Mouse (Mus musculus) cerebellum, adult 2 months (tissue): ENCODE data around the gene Tbc1d10c. TPM values are rescaled to one million over a fixed set of nuclear protein-coding genes. Genes with fewer than 3 reads are reported as not detected.

Experiments
- DNase-seq, 2 experiments: peaks; one replicate each; pipeline ENCODE4 v3.0.0; 2021
- H3K27ac ChIP-seq: fragments of 200-500 bp; 2 replicates; pipeline ENCODE4 v1.5.1; 2012; ENCODE audit warnings: low read length, control low read depth, inconsistent platforms; ENCODE audit not compliant: insufficient read depth
- H3K27me3 ChIP-seq: fragments of 200-500 bp; 2 replicates; pipeline ENCODE4 v1.6.1; 2012; ENCODE audit warnings: inconsistent platforms, mild to moderate bottlenecking, low read length, moderate library complexity; ENCODE audit not compliant: control insufficient read depth, insufficient read depth
- H3K4me1 ChIP-seq: fragments of 200-500 bp; 2 replicates; pipeline ENCODE4 v1.6.1; 2011; ENCODE audit warnings: low read length; ENCODE audit not compliant: control insufficient read depth, insufficient read depth
- H3K4me3 ChIP-seq: fragments of 200-500 bp; replicated peaks from 2 replicates; pipeline ENCODE3; 2011; ENCODE audit warnings: mild to moderate bottlenecking, low read depth, low read length, control low read depth; ENCODE audit not compliant: insufficient read depth
- CTCF ChIP-seq: fragments of 200-500 bp; IDR thresholded peaks from 2 replicates; pipeline ENCODE4 v1.5.1; 2011; ENCODE audit warnings: low read depth, mild to moderate bottlenecking, control low read depth, low read length, moderate library complexity, borderline replicate concordance; ENCODE audit not compliant: insufficient read depth
- POLR2A ChIP-seq: fragments of 200-500 bp; IDR thresholded peaks from 2 replicates; pipeline ENCODE4 v1.6.1; 2011; ENCODE audit warnings: low read length, control low read depth, borderline replicate concordance; ENCODE audit not compliant: insufficient read depth
- WGBS: fragments of 180-500 bp; shearing (Covaris S2); methylation state at CpG from one replicate; pipeline ENCODE4 v1.1.7; 2018; 5-methylcytosine and 5-hydroxymethylcytosine counted together
- polyA plus RNA-seq: library from polyadenylated mRNA; depleted of rRNA; stranded (reverse); fragments of >200 nt; gene quantifications from 2 replicates; pipeline ENCODE4 v1.2.3, GENCODE M21; 2012

Gene Tbc1d10c
- polyA plus RNA-seq, 1 experiment: 1.1 TPM

GRCm38 (mm10) chr19:4219943-4220342 is 28.9 kb upstream of the Tbc1d10c start:
- no peak overlapping the region for H3K4me3 ChIP-seq
- peaks cover 17% of the 10 kb centered on the region for H3K4me1 ChIP-seq
- no peak overlapping the region for H3K27ac ChIP-seq
- DNase-seq: no peak
- 54% methylated on average over 6 of the region's 6 CpGs for WGBS
- no peak for TF ChIP-seq POLR2A
- TF ChIP-seq CTCF: no peak
- no peaks in the 10 kb centered on the region; the same call in 1 of the 2 replicates for H3K27me3 ChIP-seq

GRCm38 (mm10) chr19:4218784-4219183 is 27.7 kb upstream of the Tbc1d10c start:
- Histone ChIP-seq H3K27me3 (no peaks in the 10 kb centered on the region; the same call in 1 of the 2 replicates), H3K27ac (no peak overlapping the region), H3K4me1 (peaks cover 17% of the 10 kb centered on the region), H3K4me3 (no peak overlapping the region)
- DNase-seq: no peak
- TF ChIP-seq POLR2A: no peak
- no peak for TF ChIP-seq CTCF
- WGBS: 97% methylated on average over 1 of the region's 1 CpGs

GRCm38 (mm10) chr19:4218293-4218692 is 27.2 kb upstream of the Tbc1d10c start:
- 97% methylated on average over 11 of the region's 11 CpGs for WGBS
- Histone ChIP-seq H3K4me3 (no peak overlapping the region), H3K4me1 (peaks cover 17% of the 10 kb centered on the region), H3K27me3 (no peaks in the 10 kb centered on the region; the same call in 1 of the 2 replicates), H3K27ac (no peak overlapping the region)
- DNase-seq: no peak
- TF ChIP-seq POLR2A (no peak), CTCF (no peak)

GRCm38 (mm10) chr19:4217855-4218254 is 26.8 kb upstream of the Tbc1d10c start:
- WGBS: 61% methylated on average over 3 of the region's 3 CpGs
- no peak for TF ChIP-seq POLR2A
- DNase-seq: no peak
- H3K27me3 ChIP-seq: no peaks in the 10 kb centered on the region; the same call in 1 of the 2 replicates
- H3K27ac ChIP-seq: no peak overlapping the region
- H3K4me1 ChIP-seq: peaks cover 17% of the 10 kb centered on the region
- H3K4me3 ChIP-seq: no peak overlapping the region

- H3K27ac ChIP-seq: no peak overlapping the region
- DNase-seq: no peak
- 61% methylated on average over 5 of the region's 5 CpGs for WGBS
- no peaks in the 10 kb centered on the region; the same call in 1 of the 2 replicates for H3K27me3 ChIP-seq
- no peak overlapping the region for H3K4me3 ChIP-seq
- TF ChIP-seq CTCF (no peak), POLR2A (no peak)
- peaks cover 17% of the 10 kb centered on the region for H3K4me1 ChIP-seq
Measured at GRCm38 (mm10) chr19:4217140-4217539, 26.1 kb upstream of the Tbc1d10c start.

GRCm38 (mm10) chr19:4216041-4216685 is 25.1 kb upstream of the Tbc1d10c start:
- Histone ChIP-seq H3K27me3 (no peaks in the 10 kb centered on the region; the same call in 1 of the 2 replicates), H3K4me1 (peaks cover 17% of the 10 kb centered on the region), H3K27ac (no peak overlapping the region), H3K4me3 (peak overlapping the region; percentile 27)
- peak; percentile 53 to 61 for DNase-seq
- WGBS: 31% methylated on average over 14 of the region's 14 CpGs
- TF ChIP-seq CTCF (peak; percentile 60), POLR2A (no peak)

GRCm38 (mm10) chr19:4215451-4215840 is 24.4 kb upstream of the Tbc1d10c start:
- Histone ChIP-seq H3K4me1 (peaks cover 12% of the 10 kb centered on the region), H3K27ac (no peak overlapping the region), H3K4me3 (peak overlapping the region; percentile 2), H3K27me3 (no peaks in the 10 kb centered on the region; the same call in 1 of the 2 replicates)
- TF ChIP-seq POLR2A (no peak), CTCF (no peak)
- WGBS: 11% methylated on average over 19 of the region's 21 CpGs
- DNase-seq: no peak

GRCm38 (mm10) chr19:4214771-4215450 is 23.8 kb upstream of the Tbc1d10c start:
- DNase-seq: no peak
- Histone ChIP-seq H3K27me3 (no peaks in the 10 kb centered on the region; the same call in 1 of the 2 replicates), H3K4me3 (peak overlapping the region; percentile 52), H3K27ac (no peak overlapping the region), H3K4me1 (peaks cover 7% of the 10 kb centered on the region)
- TF ChIP-seq CTCF (no peak), POLR2A (no peak)
- under 1% methylated on average over 68 of the region's 81 CpGs for WGBS
